Mouse (Mus musculus) left cerebral cortex, adult 2 months (tissue): ENCODE measurements at regions not wholly inside any gene's neighbourhood (a gene's known extent, or its start where the extent isn't known, plus 50 kb on each side); places are given as distances from the start of the nearest gene placed in this dataset.

Source experiments
- DNase-seq, 2 experiments: peaks; one replicate each; pipeline ENCODE4 v3.0.0; 2021 to 2022; ENCODE audit warnings: low spot score in 2 of 2, mixed read lengths in 1 of 2; ENCODE audit errors: extremely low spot score in 1 of 2
- H3K27ac ChIP-seq: fragments of 200-600 bp; 2 replicates; pipeline ENCODE4 v1.8.1; 2022
- H3K4me3 ChIP-seq: fragments of 200-600 bp; 2 replicates; pipeline ENCODE4 v1.8.1; 2022
- CTCF ChIP-seq: fragments of 200-600 bp; IDR thresholded peaks from 2 replicates; pipeline ENCODE4 v1.8.1; 2022; ENCODE audit warnings: antibody characterized with exemption, mild to moderate bottlenecking, moderate library complexity
- intact Hi-C: fragments of 180-260 bp; cut with DNase I; formaldehyde crosslinking; loops from one replicate; pipeline ENCODE4 v1.15.1; 2025

GRCm38 (mm10) chr6:143535726-143536125 is 368.7 kb downstream of the Etnk1 start:
- intact Hi-C loops: loop anchor here (2.0 kb wide), 1 partner anchor 121 kb away; no protein-coding TSS in a partner anchor
- DNase-seq: peak in 1 of 2 experiments; percentile 25
- Histone ChIP-seq H3K4me3 (peak overlapping the region; percentile 42), H3K27ac (peak overlapping the region; percentile 12; the same call in 1 of the 2 replicates)
- TF ChIP-seq CTCF: no peak

DNA sequence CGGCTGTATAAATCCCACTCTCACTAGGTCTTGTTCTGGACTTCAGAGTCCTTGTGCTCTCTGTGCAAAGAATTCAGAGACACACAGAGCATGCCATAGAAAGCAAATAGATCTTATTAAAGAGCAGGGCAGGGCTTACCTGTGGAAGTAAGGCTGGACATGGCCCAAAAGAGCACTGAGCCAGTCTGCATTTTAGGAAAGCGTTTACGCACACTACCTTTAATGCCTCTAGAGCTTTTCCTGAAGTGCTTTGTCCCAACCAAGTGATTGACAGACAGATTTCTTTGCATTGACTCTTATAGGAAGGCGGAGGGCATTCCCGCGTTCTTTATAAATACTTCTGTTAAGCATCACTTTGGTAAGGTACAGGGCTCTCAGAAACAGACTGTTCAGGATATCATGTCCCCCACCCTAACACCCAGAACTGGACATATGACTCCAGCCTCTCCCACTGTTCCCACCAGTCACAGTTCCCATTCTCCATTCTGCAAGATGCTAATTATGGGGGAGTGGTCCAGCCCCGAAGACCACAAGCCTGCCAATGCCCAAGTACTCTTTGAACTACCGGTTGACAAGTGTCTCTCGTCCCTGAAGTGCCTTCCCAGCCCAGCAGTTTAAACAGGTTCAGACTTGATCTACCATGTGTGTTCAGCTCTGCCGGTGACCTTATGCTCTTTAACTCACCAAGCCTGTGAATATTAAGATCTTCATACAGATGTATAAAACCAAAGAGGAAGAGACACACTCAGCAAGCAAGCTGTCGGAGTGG is 369.7 kb downstream of the Etnk1 start:
- no peak for DNase-seq
- intact Hi-C loops: no loop called here
- Histone ChIP-seq H3K27ac (no peak overlapping the region), H3K4me3 (no peak overlapping the region)
- TF ChIP-seq CTCF: no peak

DNA sequence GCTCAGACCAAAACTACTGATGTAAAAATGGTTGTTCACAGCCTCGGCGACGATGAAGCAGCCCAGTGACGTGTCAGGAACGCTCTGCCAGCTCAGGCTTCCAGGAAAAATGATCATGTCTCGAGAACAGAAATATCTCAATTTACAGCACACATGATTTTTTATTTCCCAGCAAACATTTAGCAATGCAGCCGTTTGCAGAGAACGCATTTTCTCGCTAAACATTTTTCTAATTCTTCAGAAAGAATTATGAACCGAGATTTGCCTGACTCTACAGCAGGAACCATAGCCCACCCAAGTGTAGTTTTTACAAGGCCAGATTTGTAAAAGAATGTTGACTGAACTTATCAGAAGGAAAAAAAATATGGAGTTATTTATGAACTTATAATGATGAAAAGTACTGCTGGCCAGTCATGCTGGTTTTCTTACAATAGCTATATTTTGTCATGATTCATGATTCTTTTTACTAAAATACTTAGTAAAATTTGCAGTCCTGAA is 380.4 kb downstream of the Etnk1 start:
- DNase-seq: no peak
- TF ChIP-seq CTCF: no peak
- no peak overlapping the region for H3K4me3 ChIP-seq
- no peak overlapping the region for H3K27ac ChIP-seq
- intact Hi-C loops: no loop called here

DNA sequence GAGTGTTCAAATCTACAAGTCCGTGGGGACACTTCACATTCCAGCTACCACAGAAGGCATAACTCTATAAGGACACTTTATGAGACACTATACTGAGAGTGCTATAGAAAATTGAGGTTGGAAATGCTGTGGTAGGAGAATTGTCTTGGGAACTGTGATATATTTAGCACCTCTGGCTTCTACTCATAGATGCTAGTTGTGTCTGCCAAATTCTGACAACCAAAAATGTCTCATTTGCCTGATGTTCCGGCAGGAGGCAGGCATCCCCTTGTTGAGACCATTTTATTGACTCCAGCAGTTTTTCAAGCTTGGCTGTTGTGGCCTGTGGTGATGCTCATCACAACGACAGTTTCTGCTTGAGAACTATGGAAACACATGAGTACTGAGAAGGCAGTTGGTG is 387.9 kb downstream of the Etnk1 start:
- no peak for DNase-seq
- intact Hi-C loops: no loop called here
- no peak overlapping the region for H3K27ac ChIP-seq
- TF ChIP-seq CTCF: peak; percentile 34
- no peak overlapping the region for H3K4me3 ChIP-seq

DNA sequence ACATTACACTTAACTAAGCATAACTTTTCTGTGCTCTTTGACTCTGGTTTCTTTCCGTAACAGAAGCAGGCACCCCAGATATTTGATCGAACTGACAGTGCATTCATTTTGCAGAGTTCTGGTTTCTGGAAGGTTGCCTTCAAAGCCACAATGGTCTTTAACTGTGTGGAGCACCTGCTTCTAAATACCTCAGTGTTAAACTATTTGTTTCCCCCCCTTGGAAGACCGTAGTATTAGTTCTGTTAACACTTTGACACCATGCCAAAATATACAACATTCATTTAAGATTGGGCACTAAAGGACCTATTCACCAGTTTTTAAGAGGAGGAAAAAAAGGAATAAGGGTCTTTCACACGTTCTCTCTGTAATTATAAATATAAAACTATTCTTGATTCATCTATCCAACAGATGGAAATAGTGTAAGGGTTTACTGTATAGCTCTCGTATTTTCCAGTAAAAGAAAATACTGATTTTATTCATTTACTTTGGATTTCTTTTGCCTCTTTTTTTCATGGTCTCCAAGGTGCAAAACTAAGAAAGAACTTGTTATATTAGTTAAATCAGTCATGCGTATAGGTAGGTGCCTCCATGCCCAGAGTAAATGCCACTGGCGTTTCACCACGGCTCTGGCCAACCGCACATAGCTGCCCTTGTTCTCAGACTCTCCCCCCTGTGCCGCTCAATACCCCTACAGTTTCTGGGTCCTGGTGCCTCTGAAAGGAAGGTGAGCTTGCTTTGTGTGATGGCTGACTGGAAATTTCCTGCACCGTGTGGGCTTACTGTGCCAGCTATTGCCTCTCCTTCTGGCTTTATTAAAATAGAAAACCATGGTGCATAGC is 391.2 kb downstream of the Etnk1 start:
- H3K4me3 ChIP-seq: no peak overlapping the region
- intact Hi-C loops: no loop called here
- no peak for DNase-seq
- H3K27ac ChIP-seq: no peak overlapping the region
- TF ChIP-seq CTCF: no peak

- H3K4me3 ChIP-seq: no peak overlapping the region
- DNase-seq: no peak
- intact Hi-C loops: no loop called here
- no peak overlapping the region for H3K27ac ChIP-seq
- no peak for TF ChIP-seq CTCF
These were observed 392.3 kb downstream of the Etnk1 start for GRCm38 (mm10) chr6:143559316-143559715.

DNA sequence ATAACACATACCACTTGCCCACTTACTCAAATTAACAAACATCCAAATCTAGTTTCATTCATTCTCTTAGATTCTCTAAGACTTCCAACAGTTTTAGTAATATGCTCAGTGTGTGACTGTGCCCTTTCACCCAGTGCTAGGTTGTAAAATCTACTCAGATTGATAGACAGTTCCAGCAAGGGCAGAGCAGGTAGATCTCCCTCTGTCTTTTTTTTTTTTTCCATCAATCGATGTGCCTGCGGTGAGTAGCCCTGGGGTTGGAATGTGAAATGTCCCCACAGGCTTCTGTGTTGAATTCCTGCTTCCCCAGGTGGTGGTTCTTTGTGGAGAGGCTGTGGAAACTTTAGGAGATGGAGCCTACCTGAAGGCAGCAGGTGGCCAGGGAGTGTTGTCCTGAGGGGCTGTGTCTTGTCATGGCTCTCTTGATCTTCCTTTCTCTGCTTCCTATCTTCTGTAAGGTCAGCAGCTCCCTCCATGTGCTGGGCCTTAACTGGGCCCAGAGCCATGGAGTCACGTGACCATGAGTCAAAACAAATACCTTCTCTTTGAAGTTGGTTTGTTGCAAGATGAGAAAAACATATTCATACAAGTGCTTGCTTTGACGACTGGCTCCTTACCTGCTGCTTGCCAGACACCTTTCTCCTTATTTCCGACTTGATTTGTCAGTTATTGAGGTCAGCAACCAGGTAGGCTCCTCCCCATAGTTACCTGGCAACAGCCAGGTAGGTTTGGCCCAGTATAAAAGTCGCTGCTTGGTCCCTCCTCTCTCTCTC is 394.5 kb downstream of the Etnk1 start:
- no peak for TF ChIP-seq CTCF
- no peak for DNase-seq
- Histone ChIP-seq H3K4me3 (no peak overlapping the region), H3K27ac (no peak overlapping the region)
- intact Hi-C loops: no loop called here

DNA sequence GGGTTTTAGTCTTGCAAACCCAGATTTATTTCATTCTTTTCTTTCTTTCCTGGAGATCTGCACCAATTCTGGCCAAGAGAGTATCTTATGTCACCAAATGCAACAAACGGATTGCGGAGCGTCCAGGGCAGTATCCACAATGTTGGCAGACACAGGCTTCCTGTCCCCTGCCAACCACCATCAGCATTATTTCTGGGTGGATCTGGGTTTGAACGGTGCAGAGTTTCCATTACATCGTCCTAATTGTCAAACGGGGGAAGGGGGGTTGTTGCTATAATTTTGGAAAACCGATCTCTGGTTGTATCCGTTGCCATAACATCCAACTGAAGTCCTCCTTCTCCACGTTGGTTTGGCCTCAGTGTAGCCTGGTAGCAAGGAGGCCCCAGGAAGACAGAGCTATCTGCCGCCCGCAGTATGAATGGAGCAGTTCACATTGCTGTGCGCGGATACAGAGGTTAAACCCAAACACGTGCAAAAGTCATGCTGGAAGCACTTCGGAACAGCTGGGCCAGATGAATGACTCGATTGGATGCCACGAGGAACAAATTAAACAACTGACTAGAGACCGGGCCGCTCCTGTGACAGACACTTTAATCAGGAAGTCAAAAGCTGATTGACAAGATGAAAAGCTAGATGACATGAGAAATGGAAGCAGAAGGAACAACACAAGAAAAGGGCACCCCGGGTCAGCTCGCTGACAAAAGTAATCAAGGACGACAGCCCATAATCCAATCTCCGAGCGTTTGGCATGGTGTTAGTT is 404.5 kb downstream of the Etnk1 start:
- Histone ChIP-seq H3K4me3 (no peak overlapping the region), H3K27ac (no peak overlapping the region)
- DNase-seq: no peak
- intact Hi-C loops: no loop called here
- no peak for TF ChIP-seq CTCF

GRCm38 (mm10) chr6:143579223-143579622 is 412.2 kb downstream of the Etnk1 start:
- no peak for TF ChIP-seq CTCF
- DNase-seq: no peak
- intact Hi-C loops: no loop called here
- H3K4me3 ChIP-seq: no peak overlapping the region
- H3K27ac ChIP-seq: no peak overlapping the region

- Histone ChIP-seq H3K27ac (no peak overlapping the region), H3K4me3 (no peak overlapping the region)
- DNase-seq: no peak
- TF ChIP-seq CTCF: no peak
- intact Hi-C loops: no loop called here
These were observed 422.6 kb downstream of the Etnk1 start for GRCm38 (mm10) chr6:143589666-143590065.

GRCm38 (mm10) chr6:143590231-143590630 is 423.2 kb downstream of the Etnk1 start:
- intact Hi-C loops: no loop called here
- Histone ChIP-seq H3K4me3 (no peak overlapping the region), H3K27ac (no peak overlapping the region)
- no peak for DNase-seq
- TF ChIP-seq CTCF: no peak
